Mouse (Mus musculus) kidney, postnatal 10 days (tissue): ENCODE data around the gene Gng7.
A peak's percentile ranks its signal among the peaks of the same experiment; 100 is the strongest.
"Not testable (repeated sequence)": the region's sequence is repeated elsewhere in the genome, so short reads cannot be mapped to it uniquely, and the experiment has no call there.

ENCODE experiments used
- DNase-seq: peaks from one replicate; pipeline ENCODE4 v3.0.0; 2021; ENCODE audit warnings: mixed read lengths

The Gng7 gene

DNA sequence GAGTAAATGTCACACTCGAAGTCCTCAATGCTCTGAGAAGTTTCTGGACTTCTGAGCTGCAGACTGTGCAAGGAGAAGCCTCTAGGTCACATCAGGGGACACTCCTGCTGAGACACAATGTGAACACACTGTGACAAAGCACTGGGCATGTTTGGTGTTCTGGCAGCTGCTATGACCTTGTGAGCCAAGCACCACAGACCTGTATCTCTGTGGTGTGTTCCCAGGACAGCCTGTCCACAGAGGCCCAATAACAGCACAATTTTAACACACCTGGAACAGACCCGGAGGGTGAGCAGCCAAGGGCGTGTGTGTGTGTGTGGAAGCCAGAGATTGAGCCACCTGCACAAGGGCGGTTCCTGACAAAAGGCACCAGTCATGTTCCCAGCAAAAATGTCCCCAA is 20.1 kb downstream of the Gng7 start:
- no peak for DNase-seq

- no peak for DNase-seq
Measured at GRCm38 (mm10) chr10:80993276-80993675, 21.5 kb downstream of the Gng7 start.

- no peak for DNase-seq
Measured at GRCm38 (mm10) chr10:80991945-80992344, 22.8 kb downstream of the Gng7 start.

GRCm38 (mm10) chr10:80991007-80991406 is 23.7 kb downstream of the Gng7 start:
- DNase-seq = no peak

DNA sequence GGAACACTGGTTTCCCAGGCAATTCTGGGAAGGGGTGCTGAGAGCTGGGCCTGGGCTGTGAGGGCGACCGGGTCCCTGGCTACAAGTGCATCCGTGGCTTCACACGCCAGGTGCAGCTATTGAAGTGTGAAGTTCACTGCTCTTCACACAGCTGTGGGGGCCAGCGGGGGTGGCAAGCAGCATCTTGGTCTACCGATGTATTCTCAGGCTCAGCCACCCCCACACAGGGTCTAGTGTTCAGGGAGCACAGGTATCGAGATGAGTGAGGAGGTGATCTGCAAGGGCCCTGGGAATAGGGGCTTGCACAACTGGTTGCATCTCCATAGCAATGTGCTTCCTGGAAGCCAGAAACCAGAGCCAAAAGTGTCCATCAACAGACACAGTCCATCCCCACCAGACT is 24.3 kb downstream of the Gng7 start:
- no peak for DNase-seq

DNA sequence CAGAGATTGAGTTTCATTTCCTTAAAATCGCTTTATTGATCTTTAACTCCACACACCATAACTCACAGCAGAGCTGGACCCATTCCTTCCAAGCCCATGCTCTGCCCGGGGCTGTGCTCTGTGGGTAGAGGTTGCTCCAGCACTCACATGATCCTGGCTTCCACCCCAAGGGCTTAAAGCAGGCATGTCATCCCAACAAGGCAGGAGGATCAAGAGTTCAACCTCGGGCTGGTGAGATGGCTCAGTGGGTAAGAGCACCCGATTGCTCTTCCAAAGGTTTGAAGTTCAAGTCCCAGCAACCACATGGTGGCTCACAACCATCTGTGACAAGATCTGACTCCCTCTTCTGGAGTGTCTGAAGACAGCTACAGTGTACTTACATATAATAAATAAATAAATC is 24.9 kb downstream of the Gng7 start:
- DNase-seq = not testable (repeated sequence)

DNA sequence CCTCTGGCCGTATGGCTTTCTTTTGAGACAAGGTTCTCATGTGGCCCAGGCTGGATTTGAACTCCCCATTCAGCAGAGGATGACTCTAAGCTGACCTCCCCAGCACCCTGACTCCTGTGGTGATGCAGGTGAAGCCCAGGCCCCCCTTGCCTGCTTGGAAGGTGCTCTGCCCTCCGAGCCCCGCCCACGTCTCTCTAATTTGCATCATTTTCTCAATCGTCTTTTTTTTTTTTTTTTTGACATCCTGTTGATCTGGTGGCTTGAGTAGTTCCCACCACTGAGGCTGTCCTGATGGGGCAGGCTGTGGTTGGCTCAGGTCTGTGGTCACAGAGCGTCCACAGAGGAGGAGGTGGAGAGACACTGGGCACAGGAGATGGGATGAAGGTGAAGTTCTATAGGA is 25.3 kb downstream of the Gng7 start:
- no peak for DNase-seq

- peak; percentile 95 for DNase-seq
Measured at GRCm38 (mm10) chr10:80987709-80988441, 26.9 kb downstream of the Gng7 start.

GRCm38 (mm10) chr10:80986754-80987153 is 28.0 kb downstream of the Gng7 start:
- DNase-seq = peak; percentile 61

GRCm38 (mm10) chr10:80985970-80986701 is 28.6 kb downstream of the Gng7 start:
- no peak for DNase-seq

DNA sequence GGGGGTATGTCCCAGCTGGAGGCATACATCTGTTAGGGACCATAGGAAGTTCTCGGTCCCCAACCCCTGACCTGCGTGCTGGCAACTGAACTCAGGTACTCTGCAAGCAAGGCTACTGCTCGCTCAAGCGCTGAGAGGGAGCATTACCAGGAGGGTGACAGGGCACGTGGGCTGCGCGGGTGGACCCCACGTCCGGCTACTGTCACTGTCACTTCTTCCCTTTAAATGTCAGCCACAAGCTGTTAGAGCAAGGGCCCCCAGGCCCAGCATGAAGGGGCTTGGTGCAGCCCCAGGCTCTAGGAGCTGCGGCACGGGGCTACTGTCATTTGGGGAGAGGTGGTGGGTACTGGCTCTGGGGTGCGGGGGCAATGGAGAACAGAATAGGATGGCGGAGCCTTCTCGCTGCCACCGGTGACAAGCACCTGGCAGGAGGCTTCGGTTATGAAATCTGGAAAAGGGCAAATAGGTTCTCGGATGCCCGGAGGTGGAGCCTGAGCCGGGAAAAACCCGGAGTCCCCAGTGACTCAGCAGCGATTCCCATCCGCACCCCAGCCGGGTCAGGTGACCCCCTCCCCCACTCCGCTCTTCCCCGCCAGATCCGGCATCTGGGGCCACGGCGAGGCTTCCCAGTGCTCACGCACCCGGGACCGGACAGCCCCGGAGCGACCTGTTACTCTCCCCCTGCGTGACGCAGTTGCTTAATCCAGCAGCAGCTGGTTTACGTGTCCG is 29.3 kb downstream of the Gng7 start:
- DNase-seq = peak; percentile 62

DNA sequence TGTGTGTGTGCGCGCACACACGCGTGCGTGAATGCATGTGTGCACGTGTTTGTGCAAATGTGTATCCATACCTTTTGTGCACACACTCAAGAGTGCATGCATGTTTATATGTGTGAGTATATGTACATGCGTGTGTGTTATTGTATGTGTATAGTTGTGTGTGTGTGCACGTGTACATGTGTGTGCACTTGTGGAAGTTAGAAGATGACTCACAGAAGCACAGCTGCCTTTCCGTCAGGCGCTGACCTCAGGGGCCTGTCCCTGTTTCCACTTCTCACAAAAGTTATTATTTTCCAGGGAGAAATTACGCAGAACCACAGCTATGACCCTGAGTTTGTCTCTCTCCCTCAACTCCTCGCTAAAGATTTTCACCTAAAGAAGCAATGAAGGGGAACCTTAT is 30.5 kb downstream of the Gng7 start:
- no peak for DNase-seq

GRCm38 (mm10) chr10:80982381-80982780 is 32.4 kb downstream of the Gng7 start:
- DNase-seq = no peak

DNA sequence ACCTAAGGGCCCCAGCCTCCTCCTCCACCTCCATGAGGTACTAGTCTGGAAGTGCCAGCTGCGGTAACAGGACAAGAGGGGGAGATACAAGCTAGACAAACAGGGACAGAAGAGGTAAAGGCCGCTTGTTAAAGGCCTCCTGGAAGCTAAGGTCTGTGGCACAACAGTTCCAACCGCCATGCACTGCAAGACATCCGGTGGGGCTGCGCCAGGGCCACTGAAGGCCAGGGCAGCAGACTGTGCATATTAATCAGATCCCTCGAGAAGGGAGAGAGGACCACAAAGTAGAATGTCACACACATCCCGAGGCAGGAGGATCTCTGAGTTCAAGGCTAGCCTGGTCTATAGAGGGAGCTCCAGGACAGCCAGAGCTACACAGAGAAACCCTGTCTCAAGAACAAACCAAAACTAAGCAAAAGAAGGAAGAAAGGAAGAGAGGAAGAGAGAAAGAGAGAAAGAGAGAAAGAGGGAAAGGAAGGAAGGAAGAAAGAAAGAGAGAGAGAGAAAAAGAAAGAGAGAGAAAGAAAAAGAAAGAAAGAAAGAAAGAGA is 33.1 kb downstream of the Gng7 start:
- no peak for DNase-seq

DNA sequence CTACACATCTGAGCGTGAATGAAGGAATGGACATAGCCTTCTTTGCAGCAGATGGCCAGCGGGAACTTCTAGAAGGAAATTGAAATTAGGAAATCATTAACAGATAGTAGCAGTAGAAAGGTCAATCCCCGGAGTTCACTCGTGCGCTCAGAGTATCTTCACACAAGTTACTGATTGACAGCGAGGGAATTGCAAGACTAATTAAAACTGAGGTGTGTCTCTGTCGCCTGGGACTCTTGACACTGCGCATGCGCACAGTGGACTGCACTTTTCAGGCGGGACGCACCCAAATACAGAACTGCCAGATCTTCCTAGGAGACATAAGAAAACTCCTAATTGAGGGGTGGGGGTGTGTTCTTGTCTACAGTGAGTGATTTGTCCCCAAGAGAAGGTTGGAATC is 39.3 kb downstream of the Gng7 start:
- peak; percentile 68 for DNase-seq

- DNase-seq = peak; percentile 65
Measured at GRCm38 (mm10) chr10:80973722-80974121, 41.0 kb downstream of the Gng7 start.

DNA sequence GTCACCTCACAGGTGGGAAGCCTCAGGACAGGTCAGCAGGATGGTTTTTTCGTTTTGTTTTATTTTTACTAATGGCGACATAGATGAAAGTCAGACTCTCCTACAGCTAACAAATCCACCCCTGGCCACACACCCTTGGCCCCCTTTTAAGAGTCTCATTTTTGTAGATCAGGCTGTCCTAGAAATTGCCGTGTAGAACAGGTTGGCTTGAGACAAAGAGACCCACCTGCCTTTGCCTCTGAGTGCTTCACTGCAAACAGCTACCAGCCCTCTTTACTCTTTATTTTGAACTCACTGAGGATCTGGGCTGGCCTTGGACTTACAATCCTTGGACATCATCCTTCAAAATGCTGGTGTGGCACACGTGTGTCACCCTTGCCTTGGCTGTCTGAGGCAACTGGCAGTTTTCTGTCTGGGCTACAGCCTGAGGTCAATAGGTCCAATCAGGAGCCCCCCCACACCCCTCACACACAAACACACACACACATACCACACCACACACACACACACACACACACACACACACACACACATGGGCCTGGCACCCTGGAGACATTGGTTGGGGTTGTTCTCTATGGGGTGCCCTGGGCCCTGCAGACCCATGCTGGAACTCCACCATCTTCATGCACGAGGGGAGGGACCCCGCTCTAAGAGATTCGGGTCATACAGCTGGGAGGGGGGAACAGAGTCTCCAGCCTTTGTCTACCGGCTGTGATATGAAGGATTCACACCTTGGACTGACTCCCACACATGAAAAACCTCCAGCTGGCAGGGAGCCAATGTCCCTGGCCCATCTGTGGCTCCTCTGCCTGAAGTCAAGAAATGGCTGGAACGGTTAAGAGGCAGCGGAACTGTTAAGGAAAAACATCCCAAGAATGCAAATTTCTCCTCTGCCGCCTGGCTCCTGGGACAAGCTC is 42.4 kb downstream of the Gng7 start:
- peak; percentile 85 for DNase-seq

GRCm38 (mm10) chr10:80971533-80971932 is 43.2 kb downstream of the Gng7 start:
- peak; percentile 82 for DNase-seq

GRCm38 (mm10) chr10:80970159-80970558 is 44.6 kb downstream of the Gng7 start:
- DNase-seq = no peak

DNA sequence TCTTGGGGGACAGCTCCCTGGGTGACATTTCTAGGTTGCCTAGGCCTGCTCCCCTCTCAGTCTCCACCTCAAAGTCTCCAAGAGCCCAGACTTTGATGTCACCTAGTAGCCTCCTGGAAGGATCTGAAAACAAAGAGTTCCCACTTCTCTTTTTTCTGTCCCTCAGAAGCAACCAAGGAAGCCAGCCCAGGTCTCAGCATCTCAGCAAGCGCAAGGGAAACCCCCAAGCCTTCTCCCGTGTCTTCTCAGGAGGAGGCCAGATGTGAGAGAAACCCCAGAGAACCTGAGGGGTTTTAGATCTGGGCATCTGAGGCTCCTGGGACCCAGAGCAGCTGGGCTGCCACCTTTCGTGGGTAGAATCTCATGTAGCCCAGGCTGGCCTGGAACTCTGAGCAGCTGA is 45.4 kb downstream of the Gng7 start:
- DNase-seq = no peak

- DNase-seq = no peak
Measured at GRCm38 (mm10) chr10:80968106-80968505, 46.6 kb downstream of the Gng7 start.

DNA sequence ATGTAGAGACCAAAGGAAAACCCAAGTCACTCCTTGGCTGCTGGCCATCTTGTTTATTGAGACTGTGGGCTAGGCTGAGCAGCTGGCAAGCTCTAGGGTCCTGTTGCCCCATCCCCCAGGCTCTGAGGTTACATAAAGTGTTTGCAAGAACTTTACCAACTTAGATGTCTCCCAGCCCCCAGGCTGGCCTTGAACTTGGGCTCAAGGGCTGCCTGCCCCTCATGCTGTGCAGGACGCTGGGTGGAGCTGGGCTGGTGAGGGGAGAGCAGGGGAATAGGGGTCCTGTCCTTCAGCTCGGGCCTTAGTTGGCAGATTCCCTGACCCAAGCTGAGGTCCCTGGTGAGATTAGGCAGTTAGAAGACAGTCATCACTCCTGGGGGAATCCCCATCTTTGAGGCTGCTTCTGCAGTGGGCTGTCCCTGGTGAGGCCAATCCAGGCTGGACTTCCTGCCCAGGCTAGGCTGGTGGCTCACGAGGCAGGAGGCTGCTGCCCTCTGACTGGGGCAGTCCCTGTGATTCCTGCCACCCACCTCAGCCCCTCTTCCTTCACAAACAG is 47.6 kb downstream of the Gng7 start:
- no peak for DNase-seq
